Mouse (Mus musculus): Measurements from ENCODE around the gene Gm49425. TPM values are rescaled to one million over a fixed set of nuclear protein-coding genes. Genes with fewer than 3 reads are reported as not detected.

Gm49425 gene
- total RNA-seq, 2 experiments from 2014 or later: not detected

- Histone ChIP-seq H3K27ac (no peak overlapping the region), H3K4me3 (no peak overlapping the region)
- intact Hi-C loops (cut with DNase I): no loop called here
- no peak for DNase-seq
- no peak for TF ChIP-seq CTCF (IDR thresholded peaks at IDR 0.05)
Measured at GRCm38 (mm10) chr15:101482056-101482455, 35.0 kb downstream of the Gm49425 start.

GRCm38 (mm10) chr15:101479666-101480060 is 37.4 kb downstream of the Gm49425 start:
- no peak for TF ChIP-seq CTCF (IDR thresholded peaks at IDR 0.05)
- peak overlapping the region; percentile 56 for H3K4me3 ChIP-seq
- H3K27ac ChIP-seq: no peak overlapping the region
- no peak for DNase-seq
- intact Hi-C loops (cut with DNase I): no loop called here

GRCm38 (mm10) chr15:101479007-101479665 is 37.9 kb downstream of the Gm49425 start:
- Histone ChIP-seq H3K27ac (no peak overlapping the region), H3K4me3 (peak overlapping the region; percentile 56)
- peak; percentile 62 for DNase-seq
- peak; percentile 61 for TF ChIP-seq CTCF (IDR thresholded peaks at IDR 0.05)
- intact Hi-C loops (cut with DNase I): no loop called here

- intact Hi-C loops (cut with DNase I): no loop called here
- TF ChIP-seq CTCF (IDR thresholded peaks at IDR 0.05): no peak
- no peak for DNase-seq
- Histone ChIP-seq H3K4me3 (no peak within 1 kb of the TSS), H3K27ac (no peak within 1 kb of the TSS)
Measured at GRCm38 (mm10) chr15:101472952-101473528, 44.0 kb downstream of the Gm49425 start, which contains the start of gene Krt86. Krt86 (plus strand) TSS chr15:101473478.

- DNase-seq: no peak
- intact Hi-C loops (cut with DNase I): no loop called here
- H3K27ac ChIP-seq: no peak overlapping the region
- no peak for TF ChIP-seq CTCF (IDR thresholded peaks at IDR 0.05)
- H3K4me3 ChIP-seq: no peak overlapping the region
Measured at GRCm38 (mm10) chr15:101469093-101469492, 48.0 kb downstream of the Gm49425 start.

Small RNA genes lying within 50 kb of the gene (microRNA-seq; reads per million reads assigned to microRNA genes)
- not detected for gene Gm44393

Other genes starting within 250 kb of the Gm49425 start
- gene Atg101, start 233.0 kb downstream of the Gm49425 start, total RNA-seq (2021): 10 to 100 TPM; 23.7 to 32.4 TPM
- gene 6030408B16Rik, start 224.0 kb downstream of the Gm49425 start, total RNA-seq (2021): under 1 TPM; 0.20 to 0.36 TPM
- gene Krt80, start 147.1 kb downstream of the Gm49425 start, total RNA-seq (2021): 1 to 10 TPM; 1.6 to 2.5 TPM
- not detected for gene Krt7, start 106.2 kb downstream of the Gm49425 start, total RNA-seq (2021)
- gene Krt87, start 78.5 kb downstream of the Gm49425 start, total RNA-seq (2021): not detected
- not detected for gene Krt88, start 69.5 kb downstream of the Gm49425 start, total RNA-seq (2021)
- not detected for gene Krt81, start 53.5 kb downstream of the Gm49425 start, total RNA-seq (2021)
- gene Krt86, start 43.8 kb downstream of the Gm49425 start, total RNA-seq (2021): not detected
- not detected for gene Krt83, start 25.7 kb downstream of the Gm49425 start, total RNA-seq (2021)
- not detected for gene Krt84, start 15.6 kb upstream of the Gm49425 start, total RNA-seq (2021)
- gene Krt82, start 33.4 kb upstream of the Gm49425 start, total RNA-seq (2021): not detected
- gene Krt90, start 45.7 kb upstream of the Gm49425 start, total RNA-seq (2021): not detected
- not detected for gene Krt75, start 56.6 kb upstream of the Gm49425 start, total RNA-seq (2021)
- gene Gm5414, start 110.9 kb upstream of the Gm49425 start, total RNA-seq (2021): not detected
- gene Gm5478, start 130.1 kb upstream of the Gm49425 start, total RNA-seq (2021): not detected
- not detected for gene Krt6b, start 163.0 kb upstream of the Gm49425 start, total RNA-seq (2021)
- gene Krt6a, start 177.0 kb upstream of the Gm49425 start, total RNA-seq (2021): not detected
- gene Krt5, start 195.6 kb upstream of the Gm49425 start, total RNA-seq (2021): not detected
- not detected for gene Krt71, start 225.8 kb upstream of the Gm49425 start, total RNA-seq (2021)